Mouse (Mus musculus) CH12.LX (cell line): Measurements from ENCODE around the gene B3gntl1. TPM values are rescaled to one million over a fixed set of nuclear protein-coding genes. Genes with fewer than 3 reads are reported as not detected.

Experiments used
- DNase-seq: peaks from one replicate; pipeline ENCODE4 v3.0.0-alpha.2; 2013; ENCODE audit errors: extremely low read depth
- H3K27ac ChIP-seq: 2 replicates; pipeline ENCODE4 v1.5.1; 2012; ENCODE audit warnings: low read depth, mild to moderate bottlenecking, control low read depth, moderate library complexity; ENCODE audit not compliant: insufficient read depth
- H3K27me3 ChIP-seq: replicated peaks from 2 replicates; pipeline ENCODE3; 2012; ENCODE audit warnings: inconsistent platforms
- H3K36me3 ChIP-seq, 2 experiments: replicated peaks in 1 of 2; 2 replicates each; pipeline versions ENCODE3 to v1.6.1; 2012; ENCODE audit warnings: inconsistent platforms in 1 of 2, low read length in 1 of 2, mild to moderate bottlenecking in 1 of 2, mixed read lengths in 1 of 2, moderate library complexity in 1 of 2; ENCODE audit not compliant: control insufficient read depth in 1 of 2, insufficient read depth in 1 of 2
- H3K4me1 ChIP-seq, 2 experiments: 2 replicates each; pipeline ENCODE4 v1.6.1; 2012; ENCODE audit warnings: inconsistent platforms in 1 of 2, moderate library complexity in 1 of 2; ENCODE audit not compliant: insufficient read depth in 2 of 2, control insufficient read depth in 1 of 2
- H3K4me2 ChIP-seq: 2 replicates; pipeline ENCODE4 v1.6.1; 2012; ENCODE audit warnings: low read depth, mild to moderate bottlenecking, control low read depth; ENCODE audit not compliant: poor library complexity, insufficient read depth, severe bottlenecking
- H3K4me3 ChIP-seq, 3 experiments: fragments of 150-350 bp in 1 of 3; sonication (generic) in 1 of 3; replicated peaks in 1 of 3; 2 replicates each; pipeline versions ENCODE3 to v1.5.1; 2011 to 2012; ENCODE audit warnings: low read depth in 2 of 3, low read length in 2 of 3, mild to moderate bottlenecking in 2 of 3, moderate library complexity in 2 of 3, control low read depth in 1 of 3, improper control_type of control experiment in 1 of 3, inconsistent platforms in 1 of 3, mixed read lengths in 1 of 3; ENCODE audit not compliant: poor library complexity in 1 of 3
- H3K79me2 ChIP-seq: replicated peaks from 2 replicates; pipeline ENCODE4 v1.6.1; 2012; ENCODE audit warnings: mild to moderate bottlenecking, moderate library complexity; ENCODE audit not compliant: control insufficient read depth, poor library complexity, insufficient read depth, severe bottlenecking; ENCODE audit errors: extremely low read depth
- H3K9ac ChIP-seq: 2 replicates; pipeline ENCODE4 v1.6.1; 2012; ENCODE audit warnings: low read depth, mild to moderate bottlenecking, control low read depth, moderate library complexity; ENCODE audit not compliant: insufficient read depth
- H3K9me3 ChIP-seq: replicated peaks from 2 replicates; pipeline ENCODE3; 2012; ENCODE audit warnings: low read length, inconsistent platforms, mixed read lengths
- BHLHE40 ChIP-seq: IDR thresholded peaks from 2 replicates; pipeline ENCODE4 v1.6.1; 2011; ENCODE audit warnings: mild to moderate bottlenecking, low read depth, low read length, improper control_type of control experiment
- CHD1 ChIP-seq: IDR thresholded peaks from 2 replicates; pipeline ENCODE4 v1.6.1; 2012; ENCODE audit warnings: low read depth, low read length, improper control_type of control experiment, inconsistent platforms
- CHD2 ChIP-seq: IDR thresholded peaks from 2 replicates; pipeline ENCODE4 v1.6.1; 2011; ENCODE audit warnings: low read length, improper control_type of control experiment
- E2F4 ChIP-seq: IDR thresholded peaks from 2 replicates; pipeline ENCODE4 v1.6.1; 2011; ENCODE audit warnings: low read depth, low read length, improper control_type of control experiment; ENCODE audit not compliant: insufficient replicate concordance
- EP300 ChIP-seq: IDR thresholded peaks from 2 replicates; pipeline ENCODE4 v1.6.1; 2011; ENCODE audit warnings: low read length, improper control_type of control experiment
- ETS1 ChIP-seq: conservative IDR thresholded peaks from 2 replicates; pipeline ENCODE4 v1.6.1; 2012; ENCODE audit warnings: low read depth, mild to moderate bottlenecking, inconsistent platforms, low read length, improper control_type of control experiment, moderate library complexity
- GABPA ChIP-seq: IDR thresholded peaks from 2 replicates; pipeline ENCODE4 v1.6.1; 2012; ENCODE audit warnings: low read depth, low read length, improper control_type of control experiment, inconsistent platforms; ENCODE audit not compliant: insufficient replicate concordance
- HCFC1 ChIP-seq: IDR thresholded peaks from 2 replicates; pipeline ENCODE4 v1.6.1; 2012; ENCODE audit warnings: low read depth, mild to moderate bottlenecking, inconsistent platforms, low read length, improper control_type of control experiment
- JUN ChIP-seq: IDR thresholded peaks from 2 replicates; pipeline ENCODE4 v1.6.1; 2011; ENCODE audit warnings: low read depth, mild to moderate bottlenecking, low read length, improper control_type of control experiment, moderate library complexity; ENCODE audit not compliant: insufficient read depth
- MAFK ChIP-seq: IDR thresholded peaks from 2 replicates; pipeline ENCODE4 v1.6.1; 2011; ENCODE audit warnings: low read length, improper control_type of control experiment; ENCODE audit not compliant: insufficient replicate concordance
- MAX ChIP-seq: IDR thresholded peaks from 2 replicates; pipeline ENCODE4 v1.6.1; 2011; ENCODE audit warnings: low read length, improper control_type of control experiment
- MAZ ChIP-seq: IDR thresholded peaks from 2 replicates; pipeline ENCODE4 v1.6.1; 2012; ENCODE audit warnings: low read depth, mild to moderate bottlenecking, inconsistent platforms, low read length, improper control_type of control experiment, moderate library complexity
- MEF2A ChIP-seq: IDR thresholded peaks from 2 replicates; pipeline ENCODE4 v1.6.1; 2014; ENCODE audit warnings: low read depth, mild to moderate bottlenecking, inconsistent platforms, low read length, improper control_type of control experiment, borderline replicate concordance
- MXI1 ChIP-seq: IDR thresholded peaks from 2 replicates; pipeline ENCODE4 v1.6.1; 2011; ENCODE audit warnings: mild to moderate bottlenecking, low read depth, low read length, improper control_type of control experiment
- MYC ChIP-seq: IDR thresholded peaks from 2 replicates; pipeline ENCODE4 v1.6.1; 2011; ENCODE audit warnings: low read depth, mild to moderate bottlenecking, improper control_type of control experiment, low read length
- NELFE ChIP-seq: IDR thresholded peaks from 2 replicates; pipeline ENCODE4 v1.6.1; 2011; ENCODE audit warnings: low read depth, low read length, improper control_type of control experiment
- NRF1 ChIP-seq: IDR thresholded peaks from 2 replicates; pipeline ENCODE4 v1.6.1; 2014; ENCODE audit warnings: low read depth, mild to moderate bottlenecking, inconsistent platforms, low read length, improper control_type of control experiment, moderate library complexity
- PAX5 ChIP-seq: IDR thresholded peaks from 2 replicates; pipeline ENCODE4 v1.6.1; 2012; ENCODE audit warnings: low read length, inconsistent platforms, mixed read lengths
- POLR2A ChIP-seq: IDR thresholded peaks from 2 replicates; pipeline ENCODE4 v1.6.1; 2011; ENCODE audit warnings: low read depth, mild to moderate bottlenecking, improper control_type of control experiment, low read length
- POLR2AphosphoS2 ChIP-seq: IDR thresholded peaks from 2 replicates; pipeline ENCODE4 v1.6.1; 2011; ENCODE audit warnings: low read depth, low read length, improper control_type of control experiment
- SIN3A ChIP-seq: IDR thresholded peaks from 2 replicates; pipeline ENCODE4 v1.6.1; 2012; ENCODE audit warnings: low read length, improper control_type of control experiment, inconsistent platforms
- SMC3 ChIP-seq: IDR thresholded peaks from 2 replicates; pipeline ENCODE4 v1.6.1; 2011; ENCODE audit warnings: low read depth, low read length, improper control_type of control experiment
- TBP ChIP-seq: conservative IDR thresholded peaks from 2 replicates; pipeline ENCODE4 v1.6.1; 2011; ENCODE audit warnings: low read depth, low read length, improper control_type of control experiment
- TCF12 ChIP-seq: IDR thresholded peaks from 2 replicates; pipeline ENCODE4 v1.6.1; 2014; ENCODE audit warnings: low read depth, mild to moderate bottlenecking, inconsistent platforms, low read length, improper control_type of control experiment
- UBTF ChIP-seq: IDR thresholded peaks from 2 replicates; pipeline ENCODE4 v1.6.1; 2012; ENCODE audit warnings: low read depth, mild to moderate bottlenecking, inconsistent platforms, low read length, improper control_type of control experiment, moderate library complexity
- USF2 ChIP-seq: conservative IDR thresholded peaks from 2 replicates; pipeline ENCODE4 v1.6.1; 2011; ENCODE audit warnings: low read depth, low read length, improper control_type of control experiment
- ZKSCAN1 ChIP-seq: IDR thresholded peaks from 2 replicates; pipeline ENCODE4 v1.6.1; 2012; ENCODE audit warnings: low read depth, inconsistent platforms, low read length, improper control_type of control experiment, borderline replicate concordance
- ZMIZ1 ChIP-seq: IDR thresholded peaks from 2 replicates; pipeline ENCODE4 v1.6.1; 2012; ENCODE audit warnings: low read depth, mild to moderate bottlenecking, inconsistent platforms, low read length, improper control_type of control experiment
- ZNF384 ChIP-seq: IDR thresholded peaks from 2 replicates; pipeline ENCODE4 v1.6.1; 2012; ENCODE audit warnings: low read depth, low read length, improper control_type of control experiment, inconsistent platforms
- dilution Hi-C: fragments of 300-500 bp; cut with MboI; formaldehyde crosslinking; loops from 2 replicates; pipeline ENCODE4 v1.14.3; 2020; ENCODE audit warnings: low sequenced_read_pairs; ENCODE audit not compliant: extremely low pct_unique_long_range_greater_than_20kb, extremely low pct_ligation_motif_present
- in situ Hi-C: fragments of 300-500 bp; cut with MboI; formaldehyde crosslinking; loops from 3 replicates; pipeline ENCODE4 v1.14.3; 2019; ENCODE audit warnings: low sequenced_read_pairs, low pct_ligation_motif_present, low pct_unique_long_range_greater_than_20kb, mixed read lengths
- polyA plus RNA-seq: library from polyadenylated mRNA; unstranded; fragments of >175 nt; gene quantifications from 2 replicates; pipeline ENCODE4 v1.2.1, GENCODE M21; 2012; ENCODE audit warnings: low read depth; ENCODE audit not compliant: insufficient read length
- total RNA-seq, 2 experiments: library from RNA; depleted of rRNA; stranded (reverse); fragments of 300-350 nt in 1 of 2; fragments of >200 nt in 1 of 2; gene quantifications; 2 replicates each; pipeline ENCODE4 v1.2.3; 2012 to 2014

B3gntl1 gene
- total and polyA plus RNA-seq, 3 experiments: 7.3 to 10.3 (median 8.7) TPM

GRCm38 (mm10) chr11:121714745-121715485 lies 42.0 kb upstream of the B3gntl1 start:
- TF ChIP-seq ZMIZ1 (no peak), TBP (no peak), TCF12 (no peak), EP300 (no peak), POLR2A (no peak), BHLHE40 (no peak), MAFK (no peak), MEF2A (no peak), ETS1 (no peak), CHD2 (no peak), ZKSCAN1 (no peak), NRF1 (no peak), ZNF384 (no peak), MAX (no peak), MYC (no peak), UBTF (no peak), MXI1 (no peak), MAZ (no peak), NELFE (no peak), GABPA (no peak)
- dilution Hi-C loops: no loop called here
- in situ Hi-C loops: no loop called here
- H3K36me3 ChIP-seq: no peaks in the 10 kb centered on the region
- H3K9me3 ChIP-seq: no peaks in the 10 kb centered on the region
- no peak overlapping the region for H3K4me2 ChIP-seq
- no peak overlapping the region for H3K4me3 ChIP-seq
- no peaks in the 10 kb centered on the region for H3K27me3 ChIP-seq
- H3K9ac ChIP-seq: no peak overlapping the region
- H3K4me1 ChIP-seq: peaks cover 0 to 9% of the 10 kb centered on the region in 2 experiments; a peak in 2 of 4 replicates
- DNase-seq: no peak
- no peak overlapping the region for H3K27ac ChIP-seq
- no peaks in the 10 kb centered on the region for H3K79me2 ChIP-seq

DNA sequence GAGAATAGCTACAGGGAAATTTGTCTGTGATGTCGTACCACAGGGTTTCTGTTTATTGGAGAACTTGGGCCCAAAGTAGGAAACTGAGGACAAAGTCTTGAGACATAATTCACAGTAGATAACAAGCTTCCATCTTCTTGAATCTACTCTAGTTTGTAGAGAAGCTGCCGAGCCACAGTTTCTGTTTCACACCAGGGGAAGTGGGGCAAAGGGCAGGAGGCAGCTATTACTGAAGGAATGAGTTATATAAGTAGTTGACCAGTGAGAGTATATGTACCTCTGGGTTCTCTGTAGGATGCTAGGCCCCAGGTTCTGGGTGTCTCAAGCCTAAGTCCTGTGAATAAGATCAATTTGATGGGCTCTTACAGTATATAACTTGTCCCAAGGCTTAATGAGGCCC lies 40.6 kb upstream of the B3gntl1 start:
- H3K9ac ChIP-seq: no peak overlapping the region
- no peaks in the 10 kb centered on the region for H3K79me2 ChIP-seq
- H3K36me3 ChIP-seq: no peaks in the 10 kb centered on the region
- no peak overlapping the region for H3K27ac ChIP-seq
- TF ChIP-seq USF2: no peak
- TF ChIP-seq UBTF: no peak
- TF ChIP-seq ZNF384: no peak
- no peak for TF ChIP-seq E2F4
- TF ChIP-seq SMC3: no peak
- TF ChIP-seq ETS1: no peak
- TF ChIP-seq CHD2: no peak
- TF ChIP-seq POLR2AphosphoS2: no peak
- no peak for TF ChIP-seq PAX5
- TF ChIP-seq SIN3A: no peak
- TF ChIP-seq MAFK: no peak
- no peak for TF ChIP-seq CHD1
- no peak for TF ChIP-seq POLR2A
- no peak for TF ChIP-seq JUN
- no peak for TF ChIP-seq HCFC1
- no peak overlapping the region for H3K4me2 ChIP-seq
- in situ Hi-C loops (no loop called here), dilution Hi-C loops (no loop called here)
- no peaks in the 10 kb centered on the region for H3K9me3 ChIP-seq
- H3K4me1 ChIP-seq: peaks cover 0 to 9% of the 10 kb centered on the region in 2 experiments; a peak in 2 of 4 replicates
- no peak for DNase-seq
- no peaks in the 10 kb centered on the region for H3K27me3 ChIP-seq
- no peak overlapping the region for H3K4me3 ChIP-seq
